Mouse (Mus musculus): ENCODE data around the gene C1ql1.

- TF ChIP-seq CTCF (IDR thresholded peaks at IDR 0.05; ENCODE audit: low read depth, low read length) (no peak), POLR2A (IDR thresholded peaks at IDR 0.05; ENCODE audit: extremely low read depth, insufficient read depth, low read length) (no peak)
Observed at GRCm38 (mm10) chr11:102991681-102992080, 45.2 kb upstream of the C1ql1 start.
